Mouse (Mus musculus): ENCODE measurements around the gene Zdhhc7.
A peak's percentile ranks its signal among the peaks of the same experiment; 100 is the strongest.

Gene Zdhhc7

DNA sequence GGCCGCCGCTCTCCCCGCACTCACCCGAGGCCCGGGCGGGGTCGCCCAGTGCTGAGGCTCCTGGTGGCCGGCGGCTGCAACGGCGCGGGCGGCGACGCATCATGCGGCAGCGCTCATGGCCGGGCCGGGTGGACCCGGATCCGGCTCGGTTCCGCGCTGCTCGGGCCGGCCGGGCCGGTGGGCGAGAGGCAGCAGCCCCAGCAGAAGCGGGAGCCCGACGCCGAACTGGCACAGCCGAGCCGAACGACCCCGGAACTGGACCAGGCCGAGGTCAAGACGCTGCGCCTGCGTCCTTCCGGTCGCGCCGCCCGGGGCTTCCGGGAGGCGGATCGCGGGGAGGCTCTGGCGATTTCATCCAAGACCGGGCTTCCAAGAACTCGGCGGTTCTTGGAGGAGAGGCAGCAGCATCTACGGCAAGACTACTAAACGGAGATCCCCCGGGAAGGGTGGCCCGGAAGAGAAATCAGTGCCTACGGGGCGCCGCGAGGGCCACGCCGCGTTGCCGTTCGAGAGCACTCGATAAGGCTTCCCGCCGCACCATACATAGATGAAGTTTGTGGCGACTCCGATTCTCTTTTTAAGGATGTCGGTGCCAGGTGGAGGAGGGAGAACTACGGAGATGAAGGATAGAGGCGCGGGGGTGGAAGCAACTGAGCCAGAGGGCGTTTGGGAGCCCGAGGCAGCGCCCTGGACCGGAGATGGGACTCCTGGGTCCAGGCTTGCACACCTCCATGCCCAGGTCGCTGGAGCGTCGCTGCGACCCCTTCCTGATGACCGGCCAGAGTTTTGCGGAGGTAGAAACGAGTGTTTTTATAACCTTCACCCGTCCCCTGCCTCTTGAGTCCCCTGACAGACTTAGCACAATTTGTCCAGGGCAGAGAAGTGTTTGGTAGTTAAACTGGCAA lies at the start of gene Zdhhc7:
Zdhhc7 (minus strand) TSS at position 415 of the 905 bp plus-strand sequence.
- peak; percentile 99 for DNase-seq

DNA sequence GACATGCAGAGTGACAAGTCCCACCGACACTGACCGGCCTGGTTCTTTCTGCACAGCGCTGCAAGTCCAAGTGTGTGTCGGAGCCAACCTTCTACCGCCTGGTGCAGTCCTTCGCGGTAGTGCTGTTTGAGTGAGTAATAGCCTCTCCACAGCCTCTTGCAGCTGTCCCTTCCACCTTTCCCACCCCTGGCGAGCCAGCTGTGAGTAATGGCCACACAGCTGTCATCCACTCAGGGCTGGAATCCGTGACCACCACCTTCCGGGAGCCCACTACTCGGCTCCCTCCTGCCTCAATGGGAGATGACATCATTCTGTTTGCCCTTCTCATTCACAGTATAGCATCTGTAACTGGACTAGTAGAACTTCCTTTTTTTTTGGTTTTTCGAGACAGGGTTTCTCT lies 48.7 kb upstream of the Zdhhc7 start:
- no peak for DNase-seq

DNA sequence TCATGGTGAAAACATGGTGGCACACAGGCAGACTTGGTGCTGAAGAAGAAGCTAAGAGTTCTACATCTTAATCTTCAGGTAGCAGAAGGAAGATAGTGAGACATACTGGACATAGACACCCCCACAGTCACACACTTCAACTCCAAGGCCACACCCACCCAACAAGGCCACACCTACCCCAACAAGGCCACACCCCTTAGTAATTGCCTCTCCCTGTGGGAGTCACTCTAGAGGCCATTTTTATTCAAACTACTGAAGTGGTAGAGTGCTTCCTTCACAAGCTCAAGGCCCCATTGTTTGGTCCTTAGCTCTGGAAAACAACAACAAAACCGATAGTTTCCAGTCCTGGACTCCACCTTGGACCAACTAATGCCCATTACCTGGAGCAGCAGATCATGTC lies 44.8 kb upstream of the Zdhhc7 start:
- no peak for DNase-seq

DNA sequence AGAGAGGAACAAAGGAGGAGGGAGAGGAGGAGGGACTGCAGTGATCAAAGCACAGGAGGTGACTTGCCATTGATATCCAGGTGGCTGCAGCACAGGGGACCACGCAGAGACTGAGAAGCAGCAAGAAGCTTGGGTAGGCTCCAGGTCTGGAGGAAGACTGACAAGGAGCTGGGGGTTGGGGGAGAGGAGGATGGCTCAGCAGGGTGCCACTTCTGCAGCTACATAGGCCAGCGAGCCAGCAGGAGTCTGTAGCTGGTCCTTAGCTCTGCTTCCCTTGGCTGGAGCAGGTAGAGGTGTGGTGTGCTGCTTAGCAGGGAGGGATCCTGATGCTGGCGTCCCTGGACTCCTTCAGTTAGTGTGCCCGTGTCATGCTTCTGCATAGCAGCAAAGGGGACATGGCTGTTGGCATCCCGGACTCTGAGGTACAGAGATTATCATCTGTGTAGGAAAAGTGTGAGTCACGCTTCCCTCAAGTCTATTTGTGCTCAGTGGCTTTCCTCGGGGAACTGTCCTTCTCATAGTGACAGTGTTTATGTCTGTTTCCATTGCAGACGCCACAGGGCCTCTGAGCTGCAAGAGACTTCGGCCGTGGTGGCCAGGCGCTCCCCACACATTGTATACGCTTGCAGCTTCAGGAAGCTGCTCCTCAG lies 43.5 kb upstream of the Zdhhc7 start:
- no peak for DNase-seq

DNA sequence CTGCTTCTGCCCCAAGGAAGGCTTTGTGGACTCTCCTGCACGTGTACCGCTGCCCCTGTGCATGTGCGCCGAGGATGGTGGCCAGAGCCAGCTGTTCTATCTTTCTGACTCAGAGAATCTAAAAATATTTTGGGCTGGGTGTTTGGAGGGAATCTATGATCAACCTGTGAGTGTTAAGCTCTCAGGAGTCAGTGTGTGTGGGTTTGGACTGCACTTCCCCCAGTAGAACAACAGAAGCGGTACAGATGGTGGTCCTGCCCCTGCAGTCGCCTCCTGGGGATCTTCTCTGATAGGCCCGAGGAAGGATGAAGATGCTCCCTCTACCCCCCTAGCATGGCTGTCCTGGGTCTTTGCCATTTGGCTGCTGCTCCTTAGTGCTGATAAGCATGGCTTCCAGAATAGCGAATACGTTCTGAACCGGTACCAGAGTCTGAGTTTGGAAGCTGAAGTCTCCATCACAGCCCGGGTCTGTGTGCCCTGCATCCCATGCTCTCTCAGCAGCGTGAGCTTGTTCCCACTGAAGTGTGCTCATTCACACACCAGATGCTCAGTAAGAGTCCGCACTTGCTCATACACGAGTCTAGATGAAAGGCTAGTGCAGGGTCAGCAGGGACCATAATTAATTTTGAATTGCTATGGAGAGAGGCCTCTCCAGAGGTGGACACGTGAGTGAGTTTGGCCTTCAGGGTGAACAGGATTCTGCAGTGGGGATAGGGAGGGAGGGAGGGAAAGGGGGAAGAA lies 42.8 kb upstream of the Zdhhc7 start:
- peak; percentile 93 for DNase-seq

DNA sequence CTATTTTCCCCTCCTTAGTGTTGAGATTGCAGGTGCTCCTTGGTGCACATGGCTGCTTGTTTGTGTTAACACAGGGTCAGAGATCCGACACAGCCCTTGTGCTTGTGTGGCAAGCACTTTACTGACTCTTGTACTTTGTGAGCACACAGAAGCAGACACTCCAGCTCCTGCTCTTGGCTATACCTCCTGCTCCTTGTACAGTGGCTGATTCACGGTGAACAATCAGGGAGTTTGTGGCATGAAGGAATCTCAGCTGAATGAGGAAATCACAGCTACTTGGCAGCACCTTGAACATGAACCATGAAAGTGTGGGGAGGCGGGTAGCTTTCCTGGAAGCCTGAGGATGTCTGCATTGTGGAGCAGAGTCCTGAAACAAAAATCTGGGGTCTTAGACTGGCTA lies 39.5 kb upstream of the Zdhhc7 start:
- DNase-seq, result no peak

DNA sequence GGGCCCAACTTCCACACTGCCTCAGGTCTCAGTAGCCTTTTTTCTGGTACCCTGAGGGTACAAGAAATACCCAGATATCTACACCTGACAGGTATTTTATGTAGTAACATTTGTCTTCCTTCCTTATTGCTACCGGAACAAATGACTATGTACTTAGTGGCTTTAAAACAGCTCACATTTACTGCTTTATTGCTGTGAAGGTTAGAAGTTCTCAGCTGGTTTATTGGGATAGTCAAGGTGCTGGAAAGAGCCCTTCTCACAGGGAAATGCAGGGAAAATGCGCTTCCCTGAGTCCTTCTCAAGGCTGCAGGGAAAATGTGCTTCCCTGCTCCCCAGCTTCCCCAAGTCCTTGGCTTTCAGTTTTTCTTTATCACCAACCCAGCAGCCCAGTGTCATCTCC lies 37.7 kb upstream of the Zdhhc7 start:
- DNase-seq, result no peak

DNA sequence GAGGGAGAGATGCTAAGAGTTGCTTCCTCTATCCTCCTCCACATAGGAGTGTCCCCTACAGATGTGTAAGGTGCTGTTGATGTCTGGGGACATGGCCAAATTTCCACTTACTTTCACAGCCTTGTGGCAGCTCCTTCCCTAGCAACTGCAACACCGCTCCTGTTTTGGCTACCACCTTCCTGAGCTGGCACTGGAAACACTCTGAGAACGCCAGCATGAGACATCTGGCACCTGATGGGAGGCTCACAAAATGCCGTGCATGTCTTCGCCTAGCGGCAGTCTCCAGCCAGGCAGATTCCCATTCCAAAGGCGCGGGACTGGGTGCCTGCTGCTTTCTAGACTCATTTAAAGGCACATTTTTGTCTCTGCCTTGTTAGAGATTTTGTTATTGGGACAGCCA lies 35.3 kb upstream of the Zdhhc7 start:
- peak; percentile 96 for DNase-seq

DNA sequence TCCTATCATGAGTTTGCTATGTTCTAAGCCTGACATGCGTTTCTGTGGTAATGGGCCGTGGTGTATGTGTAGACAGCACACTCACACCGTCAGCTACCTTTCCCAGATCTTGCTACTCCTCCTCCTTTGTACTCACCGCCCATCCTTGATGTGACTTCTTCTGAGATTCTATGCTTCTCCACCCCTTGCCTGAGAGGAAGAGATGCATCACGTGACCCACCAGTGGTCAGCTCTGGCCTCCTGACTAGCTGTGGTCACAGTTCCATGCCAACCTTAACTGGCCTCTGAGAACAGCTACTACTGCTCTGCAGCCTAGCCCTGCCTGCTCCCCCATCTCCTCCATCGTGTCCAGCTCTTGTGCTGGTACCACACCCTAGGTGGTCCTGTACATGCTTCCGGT lies 34.4 kb upstream of the Zdhhc7 start:
- no peak for DNase-seq

DNA sequence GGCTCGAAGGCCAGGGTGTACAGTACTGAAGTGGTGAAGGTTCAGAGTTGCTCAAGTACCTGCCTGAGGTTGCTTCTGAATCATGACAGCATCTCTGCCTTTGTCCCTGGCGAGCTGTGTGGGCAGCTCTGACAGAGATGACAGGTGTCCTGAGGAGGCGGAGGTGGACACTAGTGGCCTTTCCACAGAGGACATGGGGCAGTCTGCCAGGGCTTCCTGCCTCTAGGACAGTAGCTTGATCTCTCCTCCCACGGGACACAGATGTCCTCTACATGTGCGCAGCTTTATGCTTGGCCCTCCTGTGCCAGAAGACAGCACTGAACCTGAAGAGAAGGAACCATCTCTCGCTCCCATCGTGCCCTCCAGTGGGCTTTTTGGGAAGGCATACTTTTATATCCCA lies 31.9 kb upstream of the Zdhhc7 start:
- DNase-seq, result no peak

DNA sequence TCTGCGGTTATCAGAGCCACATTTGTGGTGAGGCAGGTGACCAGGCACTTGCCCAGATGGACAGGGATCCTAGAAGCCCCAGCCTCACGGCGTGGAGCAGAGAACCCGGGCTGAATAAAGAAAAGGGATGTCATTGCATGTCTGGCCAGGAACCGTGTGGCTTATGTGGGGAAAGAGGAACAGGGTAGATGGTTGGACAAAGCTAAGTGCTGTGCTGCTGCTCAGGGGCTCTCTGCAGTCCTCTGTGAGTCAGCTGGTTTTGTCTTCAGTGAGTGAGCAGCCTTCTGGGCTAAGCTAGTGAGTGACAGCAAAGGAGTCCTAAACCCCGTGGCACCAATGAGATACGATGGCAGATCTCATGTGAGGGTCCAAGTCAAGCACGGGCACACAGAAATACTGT lies 29.9 kb upstream of the Zdhhc7 start:
- no peak for DNase-seq

DNA sequence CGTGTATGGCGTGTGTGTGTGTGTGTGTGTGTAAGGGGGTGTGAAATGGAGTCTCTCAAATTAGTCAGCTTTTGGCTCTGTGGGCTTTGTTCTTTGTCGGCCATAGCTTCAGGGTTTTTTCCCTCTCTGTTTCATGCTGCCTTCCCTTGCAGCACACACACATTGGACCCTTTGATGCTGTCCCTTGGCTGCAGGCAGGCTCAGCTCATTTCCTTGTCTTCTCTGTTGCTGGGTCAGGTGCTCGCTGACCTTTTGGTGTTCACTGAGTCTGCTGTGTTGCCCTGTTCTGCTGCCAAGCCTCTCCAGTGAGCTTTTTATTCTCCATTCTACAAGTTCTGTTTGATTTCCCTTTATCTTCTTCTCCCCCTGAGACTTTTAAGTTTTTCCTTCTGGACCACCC lies 28.3 kb upstream of the Zdhhc7 start:
- DNase-seq, result no peak

DNA sequence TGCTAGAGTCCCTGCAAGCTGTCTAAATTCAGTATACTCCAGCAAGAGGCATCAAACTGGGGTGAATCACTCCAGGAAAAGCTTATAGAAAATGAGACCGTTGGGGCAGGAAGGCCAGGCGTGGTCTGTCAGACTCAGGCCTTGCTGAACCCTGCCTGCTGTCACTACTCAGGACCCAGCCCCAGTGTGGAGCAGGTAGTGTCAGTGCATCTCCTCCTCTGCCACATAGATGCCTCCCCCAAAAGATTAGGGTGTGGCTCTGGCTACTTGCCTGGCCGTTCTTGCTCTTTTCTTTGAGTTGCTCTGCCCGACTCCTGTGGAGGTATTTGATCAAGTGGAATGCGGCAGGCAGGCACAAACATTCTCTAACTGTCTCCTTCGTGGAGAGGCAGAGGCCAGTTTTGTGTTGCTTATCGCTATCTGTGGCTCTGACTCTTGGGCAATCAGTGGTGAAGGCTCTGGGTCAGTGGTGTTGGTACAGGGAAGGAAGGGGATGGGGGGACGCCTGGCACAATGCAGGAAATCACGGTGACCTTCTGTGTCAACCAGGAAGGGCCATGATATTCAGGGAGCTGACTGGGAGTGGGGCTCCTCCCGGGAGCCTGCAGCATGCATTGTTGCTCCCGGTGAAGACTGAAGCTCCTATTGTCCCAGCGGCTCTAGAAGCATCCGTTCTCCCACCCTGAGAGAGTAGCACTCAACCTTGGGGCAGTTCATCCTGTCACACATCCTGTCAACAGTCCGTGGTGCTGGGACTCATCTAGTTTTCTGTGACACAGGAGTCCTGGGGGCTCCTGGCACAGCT lies 25.3 kb upstream of the Zdhhc7 start:
- DNase-seq, result peak; percentile 96

DNA sequence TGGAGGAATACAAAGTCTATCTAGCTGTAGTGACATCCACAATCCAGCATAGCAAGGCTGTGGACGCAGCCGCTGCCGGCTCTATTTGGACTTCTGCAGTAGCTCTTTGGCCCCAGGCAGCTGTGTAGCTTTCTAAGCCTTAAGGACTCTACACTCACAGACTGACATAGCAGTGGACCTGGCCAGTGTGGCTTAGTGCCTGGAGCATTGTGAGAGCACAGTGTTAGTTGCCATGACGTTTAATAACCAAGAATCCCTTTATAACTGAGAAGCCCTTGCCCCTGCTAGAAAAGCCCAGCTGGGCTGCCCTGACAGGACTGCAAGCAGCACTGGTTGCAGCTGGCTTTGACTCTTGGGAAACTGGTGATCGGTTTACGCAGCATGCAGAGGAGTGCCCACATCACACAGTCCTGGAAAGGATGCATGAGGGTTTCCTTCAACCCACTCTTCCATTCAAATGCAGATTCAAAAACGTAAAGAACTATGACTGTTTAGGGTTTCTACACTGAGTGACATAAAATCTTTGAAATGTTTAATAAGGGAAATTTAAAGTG lies 23.6 kb upstream of the Zdhhc7 start:
- no peak for DNase-seq

DNA sequence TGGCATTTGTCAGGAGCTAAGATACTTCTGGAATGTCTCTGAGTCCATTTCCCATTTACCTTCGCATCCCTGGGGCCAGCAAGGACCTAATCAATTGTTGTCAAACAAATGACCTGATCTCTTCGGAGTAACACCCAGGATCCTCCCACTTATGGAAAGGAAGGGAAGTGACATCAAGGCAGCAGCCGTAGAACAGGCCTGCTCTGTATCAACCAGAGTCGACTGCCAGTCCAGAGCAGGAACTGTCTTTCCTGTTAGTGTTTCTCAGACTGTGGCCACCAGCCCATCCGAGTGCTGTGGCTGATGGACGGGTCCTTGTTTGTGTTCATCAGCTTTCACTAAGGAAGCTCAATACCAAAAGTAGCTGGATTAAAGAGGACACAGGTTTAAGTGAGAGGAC lies 23.0 kb upstream of the Zdhhc7 start:
- DNase-seq, result peak; percentile 93

DNA sequence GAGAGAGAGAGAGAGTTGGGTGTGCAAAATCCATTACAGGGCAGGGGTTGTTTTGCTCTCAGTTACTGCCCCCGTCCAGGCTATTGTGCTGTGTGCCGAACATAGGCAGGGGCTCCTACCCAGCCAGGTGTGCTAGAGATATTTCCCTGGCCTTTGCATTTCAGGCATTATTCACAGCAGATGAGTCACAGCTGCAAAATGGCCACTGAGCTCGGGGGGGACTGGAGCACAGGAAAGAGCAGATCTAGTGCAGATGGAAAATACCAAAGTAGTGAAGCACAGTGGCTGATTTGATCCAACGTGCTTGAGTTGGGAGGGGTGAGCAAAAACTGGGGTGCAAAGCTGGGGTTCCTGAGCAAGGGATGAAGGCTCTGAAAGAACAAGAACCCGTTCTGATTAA lies 19.7 kb upstream of the Zdhhc7 start:
- no peak for DNase-seq

DNA sequence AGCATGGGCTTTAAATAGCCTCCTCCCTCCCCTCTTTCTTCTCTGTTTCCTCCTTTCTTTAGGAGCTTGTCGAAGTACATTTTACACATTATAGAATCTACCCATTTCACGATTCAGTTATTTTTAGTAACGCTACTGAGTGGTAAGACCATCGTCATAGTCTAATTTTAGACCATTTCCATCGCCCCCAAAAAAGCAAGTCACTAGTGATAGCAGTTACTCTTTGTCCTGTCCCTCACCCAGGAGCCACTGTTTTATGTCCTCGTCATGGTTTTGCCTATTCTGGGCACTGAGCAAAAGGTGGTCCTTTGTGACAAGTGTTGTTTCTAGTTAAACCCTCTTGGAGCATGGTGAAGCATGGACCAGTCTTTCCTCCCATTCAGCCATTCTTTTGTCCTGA lies 18.6 kb upstream of the Zdhhc7 start:
- no peak for DNase-seq

DNA sequence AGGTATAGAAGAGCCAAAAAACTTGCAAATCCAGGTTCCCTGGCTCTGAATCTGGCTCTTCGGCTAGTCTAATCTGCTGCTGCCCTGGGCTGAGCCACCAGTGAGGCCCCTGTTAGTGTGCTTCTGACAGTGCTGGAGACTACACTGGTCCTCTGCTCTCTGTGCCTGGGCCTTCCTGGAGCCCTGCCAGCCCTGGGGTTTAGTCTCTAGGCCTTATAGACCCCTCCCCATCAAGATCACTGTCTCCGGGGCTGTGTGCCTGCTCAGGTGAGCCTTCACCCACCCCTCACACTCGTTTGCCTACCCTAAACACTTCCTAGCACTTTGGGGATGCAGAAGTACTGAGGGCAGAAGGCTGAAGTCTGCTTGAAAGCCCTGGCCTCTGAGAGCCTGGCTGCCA lies 18.1 kb upstream of the Zdhhc7 start:
- no peak for DNase-seq

DNA sequence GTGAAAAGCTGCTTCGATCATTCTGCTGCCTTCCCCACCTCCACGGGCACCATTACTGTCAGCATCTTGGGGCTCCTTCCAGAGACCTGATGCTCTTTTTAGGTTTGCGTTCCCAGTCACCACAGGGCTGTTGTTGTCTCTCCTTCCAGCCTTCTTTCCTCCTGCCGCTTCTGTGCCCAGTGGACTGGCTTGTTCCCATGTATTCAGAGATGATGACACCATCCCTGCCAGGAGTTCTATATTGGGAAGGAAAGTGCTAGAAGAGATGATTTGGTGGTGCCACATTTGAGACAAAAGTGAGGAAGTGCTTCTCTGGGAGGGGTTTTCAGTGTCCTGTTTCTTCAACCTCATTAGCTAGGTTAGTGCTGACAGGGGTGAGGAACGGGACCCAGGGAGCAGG lies 17.6 kb upstream of the Zdhhc7 start:
- no peak for DNase-seq

DNA sequence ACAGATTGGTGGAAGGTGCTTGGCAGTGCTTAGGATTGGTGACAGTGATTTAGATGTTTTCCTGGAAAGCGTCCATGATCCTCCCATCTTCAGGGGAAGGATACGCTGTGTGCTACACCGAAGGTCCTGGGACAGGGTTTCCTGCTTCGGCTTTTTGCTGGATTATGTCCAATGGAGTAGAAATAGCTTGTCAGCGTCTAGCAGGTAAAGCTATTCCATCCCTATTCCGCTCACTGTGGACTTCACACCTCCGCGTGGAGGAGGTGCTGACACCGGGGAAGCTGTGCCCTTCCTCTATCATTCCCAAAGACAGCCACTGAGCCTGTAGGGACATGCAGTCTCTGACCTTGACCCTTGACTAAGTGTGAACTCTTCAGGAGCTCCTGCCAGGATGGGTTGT lies 16.9 kb upstream of the Zdhhc7 start:
- peak; percentile 92 for DNase-seq

DNA sequence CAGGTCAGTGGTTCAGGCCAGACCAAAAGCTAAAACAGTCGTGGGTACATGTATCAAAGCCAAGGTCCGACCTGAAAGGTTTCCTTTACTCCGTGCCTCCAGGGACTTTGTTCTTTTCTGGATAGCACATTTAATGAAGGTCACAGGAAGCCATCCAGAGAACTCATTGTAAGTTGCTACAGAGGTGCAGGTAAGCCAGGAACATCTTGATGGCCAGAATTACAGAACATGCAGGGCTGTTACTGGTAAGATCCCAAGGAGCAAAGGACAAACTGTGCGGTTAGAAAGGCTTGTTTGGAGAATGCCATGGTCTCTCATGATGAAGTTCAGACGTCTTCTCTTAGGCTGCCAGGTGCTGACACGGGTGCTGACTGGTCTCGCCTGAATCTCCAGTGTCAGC lies 15.3 kb upstream of the Zdhhc7 start:
- DNase-seq, result no peak

DNA sequence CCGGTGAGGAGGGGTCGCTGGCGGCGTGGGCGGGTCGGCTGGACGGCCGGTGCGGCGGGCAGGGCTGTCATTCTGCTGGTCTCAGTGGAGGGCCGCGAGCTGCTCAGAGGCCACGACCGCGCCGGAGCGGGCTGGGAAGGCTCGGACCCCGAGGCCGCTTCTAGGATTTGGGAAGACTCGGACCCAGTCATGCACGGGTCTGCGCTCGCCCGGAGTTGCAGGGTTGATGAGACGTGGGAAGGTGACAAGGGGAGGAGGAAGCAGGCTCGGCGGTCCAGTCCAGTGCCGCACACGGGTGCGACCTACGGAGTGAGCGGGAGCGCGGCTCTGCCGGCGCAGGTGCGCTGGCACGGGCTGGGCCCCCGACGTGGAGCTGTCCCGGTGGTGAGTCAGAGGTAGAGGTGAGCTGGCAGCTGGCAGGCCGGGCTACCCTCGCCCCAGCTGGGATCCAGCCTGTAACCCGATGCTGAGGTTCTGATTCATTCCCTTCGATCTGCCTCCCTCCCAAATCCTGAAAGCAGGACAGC lies 13.1 kb upstream of the Zdhhc7 start:
- DNase-seq, result peak; percentile 96

Data from heart, adult 11 months (tissue).